Mouse (Mus musculus) skeletal muscle tissue, adult 2 months (tissue): ENCODE measurements around the gene Dtwd1.
"Not testable (repeated sequence)": the region's sequence is repeated elsewhere in the genome, so short reads cannot be mapped to it uniquely, and the experiment has no call there.

Experiments used
- DNase-seq: peaks from one replicate; pipeline ENCODE4 v3.0.0-alpha.2; 2012; ENCODE audit warnings: low read depth, low spot score

Gene Dtwd1

DNA sequence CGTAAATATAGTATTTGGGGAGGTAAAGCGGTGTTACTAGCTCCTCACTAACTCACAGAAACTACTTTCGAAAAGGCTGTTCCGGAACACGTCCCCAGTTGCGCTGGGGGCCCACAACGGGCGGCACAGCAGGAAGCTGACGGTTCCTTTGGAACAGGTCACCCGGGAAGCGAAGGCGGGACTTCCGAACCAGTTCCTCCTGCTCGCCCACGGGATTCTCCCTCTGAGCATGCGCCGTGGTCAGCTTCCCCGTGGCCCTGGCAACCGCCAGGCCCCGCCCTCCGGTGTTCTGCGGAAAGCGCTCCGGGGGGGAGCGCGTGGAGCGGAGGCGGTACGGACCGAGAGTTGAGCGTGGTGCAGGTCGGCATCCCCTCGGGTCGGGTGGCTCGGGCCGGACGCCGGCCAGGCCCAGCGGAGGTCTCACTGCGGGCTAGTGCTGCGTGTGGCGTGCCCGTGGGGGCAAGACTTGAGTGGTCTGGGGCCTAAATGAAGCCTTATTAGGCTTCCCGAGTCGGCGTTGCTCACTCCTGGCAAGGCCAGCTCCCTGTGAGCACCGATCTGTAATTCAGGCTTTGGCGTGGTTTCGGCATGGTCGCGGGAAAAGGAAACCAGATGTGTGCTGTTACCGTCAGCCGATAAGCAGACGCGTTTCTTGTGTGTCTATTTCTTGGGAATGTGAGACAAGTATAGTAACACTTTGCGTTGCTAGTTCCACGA, at the start of gene Dtwd1, which contains the start of gene Fam227b:
Dtwd1 (plus strand) TSS at position 287 of the 717 bp plus-strand sequence.
Fam227b (minus strand) TSS at position 150 of the 717 bp plus-strand sequence.
- DNase-seq = peak; percentile 99

- peak; percentile 27 for DNase-seq
Measured at GRCm38 (mm10) chr2:126147723-126148122, 4.2 kb upstream of the Dtwd1 start.

DNA sequence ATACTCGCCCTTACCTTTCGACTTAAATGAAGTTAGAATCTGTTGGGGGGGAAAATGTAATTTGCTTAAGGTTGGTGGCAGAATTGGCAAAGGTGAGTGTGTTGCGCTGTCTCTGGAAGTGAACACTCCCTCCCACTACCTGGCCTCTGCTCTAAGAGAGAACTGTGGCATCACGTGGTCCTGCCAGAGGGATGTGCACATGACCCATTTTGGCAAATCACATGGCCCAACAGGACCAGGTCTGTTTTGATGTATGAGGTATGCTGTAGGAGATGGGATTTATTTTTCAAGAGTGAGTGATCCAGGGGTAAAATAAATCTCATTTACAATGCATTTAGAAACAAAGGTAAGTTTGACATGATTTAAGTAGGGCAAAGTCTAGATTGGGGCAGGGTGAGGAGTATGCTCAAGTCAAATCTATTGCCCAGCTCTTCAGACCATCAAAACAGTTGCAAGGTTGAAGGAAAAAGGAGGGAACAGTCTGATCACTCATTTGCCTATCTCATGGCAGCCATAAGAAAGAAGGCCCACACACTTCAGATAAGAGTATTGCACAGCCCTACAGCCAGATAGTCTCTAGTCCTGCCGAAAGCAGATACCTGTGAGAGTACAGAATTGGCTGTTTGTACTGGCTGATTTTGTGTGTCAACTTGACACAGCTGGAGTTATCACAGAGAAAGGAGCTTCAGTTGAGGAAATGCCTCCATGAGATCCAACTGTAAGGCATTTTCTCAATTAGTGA, 13.5 kb downstream of the Dtwd1 start:
- no peak for DNase-seq

- no peak for DNase-seq
Measured at GRCm38 (mm10) chr2:126166335-126166734, 14.4 kb downstream of the Dtwd1 start.

- no peak for DNase-seq
Measured at GRCm38 (mm10) chr2:126166848-126167617, 15.1 kb downstream of the Dtwd1 start.

DNA sequence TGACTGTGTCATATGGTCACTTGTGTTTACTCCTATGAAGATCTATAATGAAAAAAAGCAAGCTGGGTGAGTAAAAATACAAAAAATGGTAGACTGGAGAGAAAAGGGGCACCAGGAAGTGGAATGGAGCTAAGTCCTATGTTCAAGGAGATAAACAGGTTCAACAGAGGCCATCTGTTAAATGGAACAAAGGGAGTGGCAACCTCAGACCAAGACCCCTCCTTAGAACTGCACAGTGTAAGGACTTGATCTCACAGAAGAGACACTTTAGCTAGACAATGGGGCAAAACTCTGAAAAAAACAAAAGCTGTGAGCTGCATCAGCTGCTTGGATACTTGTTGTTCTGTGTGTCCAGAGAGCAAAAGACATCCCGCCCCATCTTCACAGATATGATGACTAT, 19.5 kb downstream of the Dtwd1 start:
- no peak for DNase-seq

GRCm38 (mm10) chr2:126191306-126191705, 39.4 kb downstream of the Dtwd1 start:
- DNase-seq = no peak

DNA sequence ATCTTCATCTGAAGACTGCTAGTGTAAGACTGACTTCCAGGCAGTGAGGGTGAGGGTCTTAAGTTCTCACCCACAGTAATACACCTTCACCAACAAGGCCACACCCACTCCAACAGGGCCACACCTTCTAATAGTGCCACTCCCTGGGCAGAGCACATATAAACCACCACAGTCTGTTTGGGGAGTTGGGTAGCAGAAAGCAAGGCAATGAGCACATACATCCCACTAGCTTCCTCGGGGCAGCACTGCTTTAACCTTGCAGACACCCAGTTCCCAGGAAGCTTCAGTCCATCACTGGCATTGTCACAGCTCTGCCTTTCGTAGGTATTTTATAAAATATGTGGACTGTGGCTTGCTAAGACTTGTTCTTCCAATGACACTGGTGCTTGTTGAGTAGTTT, 40.2 kb downstream of the Dtwd1 start:
- no peak for DNase-seq

DNA sequence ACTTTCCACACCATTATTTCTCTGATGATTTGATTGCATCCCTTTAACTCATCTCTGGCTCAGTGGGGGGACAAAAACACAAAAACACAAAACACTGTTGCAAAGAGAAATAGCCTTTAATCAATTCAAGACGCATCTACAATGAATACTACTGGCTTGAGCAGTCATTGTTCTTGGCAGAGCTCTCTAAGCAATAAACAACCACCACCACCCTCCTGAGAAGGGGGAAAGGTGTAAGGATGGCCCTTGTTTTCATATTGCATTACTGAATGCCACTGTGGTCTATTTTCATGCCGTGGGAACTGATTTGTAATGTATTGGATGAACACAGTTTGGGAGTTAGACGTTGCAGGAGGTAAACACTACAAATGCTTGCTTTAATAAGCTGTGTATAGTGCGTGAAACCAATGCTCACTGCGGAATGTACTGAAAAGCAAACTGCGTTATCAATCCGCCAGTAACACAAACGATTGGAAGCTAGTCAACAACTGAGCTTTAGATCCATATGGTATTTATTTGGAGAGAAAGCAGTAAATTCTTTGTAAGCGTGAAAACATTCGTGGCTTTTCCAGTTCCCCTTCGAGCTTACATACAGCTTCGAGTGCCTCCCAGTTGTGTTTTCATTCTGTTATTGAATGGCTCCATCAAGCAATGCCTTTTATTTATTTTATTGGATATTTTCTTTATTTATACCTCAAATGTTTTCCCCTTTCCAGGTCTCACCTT, 43.9 kb downstream of the Dtwd1 start:
- DNase-seq = no peak

- no peak for DNase-seq
Measured at GRCm38 (mm10) chr2:126198971-126199370, 47.0 kb downstream of the Dtwd1 start.

DNA sequence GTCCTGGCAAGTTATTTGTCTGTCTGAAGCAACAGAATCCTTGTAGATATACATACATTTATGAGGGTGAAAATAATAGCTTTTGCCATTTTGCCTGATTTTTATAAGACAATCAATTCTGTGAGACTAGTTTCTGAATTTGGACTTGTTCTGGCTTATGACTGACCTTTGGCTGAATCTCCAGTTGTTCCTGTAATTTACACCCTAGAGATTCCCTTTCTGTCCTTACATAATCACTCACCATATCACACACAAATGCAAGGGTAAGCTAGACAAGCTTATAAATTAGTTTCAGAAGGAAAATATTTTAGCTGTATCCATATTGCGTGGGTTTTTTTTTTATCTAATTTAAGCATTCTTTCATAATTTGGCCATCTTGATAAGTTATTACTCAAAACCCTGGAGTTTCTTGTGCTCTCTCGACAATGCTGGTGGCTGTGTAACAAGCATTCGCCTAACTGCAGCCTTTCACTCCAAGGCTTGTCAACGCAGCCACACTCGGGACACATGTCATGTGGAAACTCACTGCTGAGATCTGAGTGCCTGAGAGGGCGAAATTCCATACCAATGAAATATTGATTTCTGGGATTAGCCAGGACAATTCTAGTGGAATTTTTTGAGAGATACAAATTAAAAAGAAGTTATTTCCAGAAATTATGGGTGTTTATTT, 59.2 kb downstream of the Dtwd1 start:
- DNase-seq = peak; percentile 60

GRCm38 (mm10) chr2:126214800-126215199, 62.9 kb downstream of the Dtwd1 start, which contains the start of gene Gm17555:
Gene Gm17555 (plus strand): TSS chr2:126215100.
- DNase-seq = not testable (repeated sequence)
